ENCODE assay signal across 8 mouse cellular contexts in the genomic region with DNA sequence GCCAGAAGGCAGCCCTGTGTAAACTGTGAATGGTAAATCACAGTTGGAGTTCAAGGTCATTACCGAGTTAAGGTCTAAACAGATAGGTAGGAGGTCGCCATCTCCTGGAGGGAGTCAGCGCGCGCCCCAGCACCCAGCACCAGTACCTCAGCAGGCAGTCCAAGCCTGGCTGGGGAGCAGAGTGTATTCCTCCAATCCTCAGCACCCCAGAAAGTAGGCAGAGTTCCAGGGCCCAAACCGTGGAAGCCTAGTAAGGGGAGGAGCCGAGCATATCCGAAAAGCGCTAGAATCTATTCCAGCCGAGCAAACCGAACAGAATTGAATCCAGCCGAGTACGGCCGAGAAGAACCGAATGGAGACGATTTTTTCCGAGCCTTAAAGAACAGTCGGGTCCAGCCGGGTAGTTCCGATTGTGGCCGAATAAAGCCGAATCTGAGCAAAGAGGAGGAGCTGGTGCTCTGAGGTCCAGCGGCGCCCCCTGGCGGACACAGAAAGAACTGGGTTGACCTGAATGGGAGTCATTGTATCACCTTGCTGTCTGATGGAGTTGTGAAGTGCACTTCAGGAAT. TPM values are rescaled to one million over a fixed set of nuclear protein-coding genes. Genes with fewer than 3 reads are reported as not detected.
A peak's percentile ranks its signal among the peaks of the same experiment; 100 is the strongest.
DNase-seq lines count a peak whose midpoint lies in the region; ATAC-seq and TF ChIP-seq lines count a peak whose summit lies in the region.

No protein-coding gene starts in this region.

- ATAC-seq in G1E (ENCODE audit: extremely low read depth, insufficient number of reproducible peaks, low FRiP score, poor library complexity, severe bottlenecking): peak; percentile 22; the same call in 1 of the 2 replicates
- peak; percentile 89 for ATAC-seq in forebrain, embryonic 16.5 days
- ATAC-seq in lung, embryonic 14.5 days (ENCODE audit: insufficient read depth): peak; percentile 81

- H3K27me3 ChIP-seq in G1E (ENCODE audit: insufficient read depth, low read length): peaks cover 55% of the 10 kb centered on the region
- H3K27me3 ChIP-seq in forebrain, embryonic 16.5 days (replicated peaks; ENCODE audit: control insufficient read depth, insufficient read depth, low read length): no peaks in the 10 kb centered on the region
- no peaks in the 10 kb centered on the region for H3K27me3 ChIP-seq in lung, embryonic 14.5 days (ENCODE audit: insufficient read depth, low read length)
- H3K27me3 ChIP-seq in thymus, adult 2 months (ENCODE audit: control insufficient read depth, insufficient read depth, low read length): no peaks in the 10 kb centered on the region

- peak; percentile 72 for DNase-seq in G1E (ENCODE audit: low spot score)
- peak; percentile 99 to 100 for DNase-seq in cerebellum, adult 18-20 months
- DNase-seq in heart, postnatal 36 days: peak; percentile 98 to 99
- DNase-seq in layer of hippocampus, adult 2 months (ENCODE audit: low spot score in 2 of 2): peak; percentile 99
- DNase-seq in lung, embryonic 14.5 days: peak; percentile 100
- peak; percentile 97 for DNase-seq in thymus, adult 2 months

- no peaks in the 10 kb centered on the region for H3K9me3 ChIP-seq in G1E (replicated peaks)
- H3K9me3 ChIP-seq in forebrain, embryonic 16.5 days (ENCODE audit: control insufficient read depth, low read length): no peaks in the 10 kb centered on the region
- H3K9me3 ChIP-seq in lung, embryonic 14.5 days (ENCODE audit: low read depth, low read length): no peaks in the 10 kb centered on the region

- TF ChIP-seq POLR2A in olfactory bulb, adult 2 months (IDR thresholded peaks at IDR 0.05; ENCODE audit: insufficient read depth, low read depth, low read length): no peak
- TF ChIP-seq POLR2A in thymus, adult 2 months (IDR thresholded peaks at IDR 0.05; ENCODE audit: control insufficient read depth, extremely low read depth, insufficient read depth, low read length, poor library complexity): no peak

- WGBS in forebrain, embryonic 16.5 days: under 1% methylated on average over 25 of the region's 25 CpGs
- WGBS in lung, embryonic 14.5 days: under 1% methylated on average over 25 of the region's 25 CpGs
- WGBS in olfactory bulb, adult 2 months: under 1% methylated on average over 25 of the region's 25 CpGs
- WGBS in thymus, adult 2 months: under 1% methylated on average over 25 of the region's 25 CpGs

- H3K9ac ChIP-seq in forebrain, embryonic 16.5 days (replicated peaks; ENCODE audit: low read depth, low read length): peak overlapping the region; percentile 65
- H3K9ac ChIP-seq in lung, embryonic 14.5 days: peak overlapping the region; percentile 47

- no peak overlapping the region; the same call in 1 of the 2 replicates for H3K4me3 ChIP-seq in G1E (ENCODE audit: low read depth, low read length)
- peak overlapping the region; percentile 37 for H3K4me3 ChIP-seq in forebrain, embryonic 16.5 days (replicated peaks; ENCODE audit: low read length)
- H3K4me3 ChIP-seq in layer of hippocampus, adult 2 months: peak overlapping the region; percentile 52
- peak overlapping the region; percentile 18 for H3K4me3 ChIP-seq in lung, embryonic 14.5 days (ENCODE audit: low read depth, low read length)
- peak overlapping the region; percentile 31 for H3K4me3 ChIP-seq in olfactory bulb, adult 2 months (ENCODE audit: insufficient read depth, low read depth, low read length)
- peak overlapping the region; percentile 50 for H3K4me3 ChIP-seq in thymus, adult 2 months (ENCODE audit: control insufficient read depth, insufficient read depth, low read length)

- intact Hi-C loops in heart, postnatal 36 days (cut with DNase I): loop anchor here (1.0 to 10.0 kb wide), 4 partner anchors 18 to 277 kb away; no protein-coding TSS in a partner anchor

- no peaks in the 10 kb centered on the region for H3K36me3 ChIP-seq in G1E (replicated peaks)
- no peaks in the 10 kb centered on the region for H3K36me3 ChIP-seq in forebrain, embryonic 16.5 days (ENCODE audit: control insufficient read depth, insufficient read depth)
- H3K36me3 ChIP-seq in lung, embryonic 14.5 days (ENCODE audit: insufficient read depth): no peaks in the 10 kb centered on the region
- no peaks in the 10 kb centered on the region for H3K36me3 ChIP-seq in thymus, adult 2 months (ENCODE audit: control insufficient read depth, insufficient read depth, low read length)

- peak overlapping the region; percentile 67 for H3K27ac ChIP-seq in forebrain, embryonic 16.5 days (ENCODE audit: low read length)
- peak overlapping the region; percentile 93 for H3K27ac ChIP-seq in layer of hippocampus, adult 2 months
- peak overlapping the region; percentile 91 for H3K27ac ChIP-seq in lung, embryonic 14.5 days (ENCODE audit: low read depth)
- H3K27ac ChIP-seq in olfactory bulb, adult 2 months (ENCODE audit: insufficient read depth, low read depth, low read length): peak overlapping the region; percentile 92
- H3K27ac ChIP-seq in thymus, adult 2 months (ENCODE audit: control insufficient read depth, insufficient read depth, low read length): no peak overlapping the region

- H3K4me1 ChIP-seq in G1E (ENCODE audit: insufficient read depth, low read depth, low read length): peaks cover 8% of the 10 kb centered on the region
- peaks cover 20% of the 10 kb centered on the region for H3K4me1 ChIP-seq in forebrain, embryonic 16.5 days (replicated peaks; ENCODE audit: control insufficient read depth, insufficient read depth, low read length)
- peaks cover 26% of the 10 kb centered on the region for H3K4me1 ChIP-seq in lung, embryonic 14.5 days (ENCODE audit: insufficient read depth)
- peaks cover 44% of the 10 kb centered on the region for H3K4me1 ChIP-seq in olfactory bulb, adult 2 months (ENCODE audit: control insufficient read depth, insufficient read depth, low read length)
- peaks cover 21% of the 10 kb centered on the region for H3K4me1 ChIP-seq in thymus, adult 2 months (replicated peaks; ENCODE audit: control insufficient read depth, insufficient read depth, low read length)

- peak overlapping the region; percentile 60 for H3K4me2 ChIP-seq in forebrain, embryonic 16.5 days (ENCODE audit: low read length)
- peak overlapping the region; percentile 56 for H3K4me2 ChIP-seq in lung, embryonic 14.5 days

- TF ChIP-seq CTCF in G1E (IDR thresholded peaks at IDR 0.05; ENCODE audit: low read depth, low read length): peak; percentile 78
- peak; percentile 85 for TF ChIP-seq CTCF in layer of hippocampus, adult 2 months (conservative IDR thresholded peaks at IDR 0.05)
- peak; percentile 95 for TF ChIP-seq CTCF in lung, embryonic 14.5 days (IDR thresholded peaks at IDR 0.05; ENCODE audit: low read depth)
- TF ChIP-seq CTCF in olfactory bulb, adult 2 months (IDR thresholded peaks at IDR 0.05; ENCODE audit: insufficient read depth, low read depth, low read length): peak; percentile 81; the same call in 1 of the 2 replicates
- TF ChIP-seq CTCF in thymus, adult 2 months (IDR thresholded peaks at IDR 0.05; ENCODE audit: borderline replicate concordance, control insufficient read depth, extremely low read depth, insufficient read depth, low read length, poor library complexity): peak; percentile 92

RNA-seq across cellular contexts. Expression of a gene that starts 0.8 kb away (rescaled TPM):
- not detected in 2 replicates for total RNA-seq in G1E (2014; fragmentation: Nextera tagmentation)
- total RNA-seq in G1E (2017): 0.11 and 0.41 TPM in 2 replicates
- polyA plus RNA-seq in G1E (2012): not detected in 2 replicates
- 5.6 and 6.4 TPM in 2 replicates for polyA plus RNA-seq in forebrain, embryonic 16.5 days (2015; fragmentation: Nextera tagmentation; extraction: Ambion mirVana)
- 10 to 100 TPM; 26.2 to 41.8 TPM for total RNA-seq in heart, postnatal 36 days (2021)
- 1 to 10 TPM; 4.5 to 5.2 TPM for total RNA-seq in layer of hippocampus, adult 2 months (2021)
- polyA plus RNA-seq in lung, embryonic 14.5 days (2014; fragmentation: Nextera tagmentation; extraction: Ambion mirVana): 39.8 and 40.7 TPM in 2 replicates
- polyA plus RNA-seq in olfactory bulb, adult 2 months (2012; ENCODE audit: insufficient read depth, insufficient read length, low replicate concordance, missing spikeins): not detected in 2 replicates
- 12.5 and 13.5 TPM in 2 replicates for polyA plus RNA-seq in thymus, adult 2 months (2012; rRNA removed)

RNA-seq across cellular contexts. Expression of a gene that starts 12.5 kb away (rescaled TPM):
- total RNA-seq in G1E (2014; fragmentation: Nextera tagmentation) (not detected in 2 replicates), G1E (2017) (0.05 and 0.12 TPM in 2 replicates)
- polyA plus RNA-seq in G1E (2012): not detected in 2 replicates
- polyA plus RNA-seq in forebrain, embryonic 16.5 days (2015; fragmentation: Nextera tagmentation; extraction: Ambion mirVana): 1.1 and 1.8 TPM in 2 replicates
- total RNA-seq in heart, postnatal 36 days (2021): not detected
- total RNA-seq in layer of hippocampus, adult 2 months (2021): 10 to 100 TPM; 25.2 to 25.8 TPM
- 0.08 TPM in 1 of 2 replicates, not detected in the other for polyA plus RNA-seq in lung, embryonic 14.5 days (2014; fragmentation: Nextera tagmentation; extraction: Ambion mirVana)
- polyA plus RNA-seq in olfactory bulb, adult 2 months (2012; ENCODE audit: insufficient read depth, insufficient read length, low replicate concordance, missing spikeins): not detected in 2 replicates
- polyA plus RNA-seq in thymus, adult 2 months (2012; rRNA removed): 1.6 and 2.2 TPM in 2 replicates

RNA-seq across cellular contexts. Expression of a gene that starts 36.9 kb away (rescaled TPM):
- total RNA-seq in G1E (2014; fragmentation: Nextera tagmentation) (not detected in 2 replicates), G1E (2017) (under 0.01 and 0.05 TPM in 2 replicates)
- not detected in 2 replicates for polyA plus RNA-seq in G1E (2012)
- not detected in 2 replicates for polyA plus RNA-seq in forebrain, embryonic 16.5 days (2015; fragmentation: Nextera tagmentation; extraction: Ambion mirVana)
- under 1 TPM; 0.39 to 0.54 TPM for total RNA-seq in heart, postnatal 36 days (2021)
- total RNA-seq in layer of hippocampus, adult 2 months (2021): under 1 TPM in 1 of 2 experiments, not detected in 1; 0.20 TPM
- polyA plus RNA-seq in lung, embryonic 14.5 days (2014; fragmentation: Nextera tagmentation; extraction: Ambion mirVana): 0.12 TPM in 1 of 2 replicates, not detected in the other
- not detected in 2 replicates for polyA plus RNA-seq in olfactory bulb, adult 2 months (2012; ENCODE audit: insufficient read depth, insufficient read length, low replicate concordance, missing spikeins)
- 49.7 and 53.7 TPM in 2 replicates for polyA plus RNA-seq in thymus, adult 2 months (2012; rRNA removed)

RNA-seq across cellular contexts. Expression of a gene that starts 40.6 kb away (rescaled TPM):
- total RNA-seq in G1E (2014; fragmentation: Nextera tagmentation) (647 and 735 TPM in 2 replicates), G1E (2017) (713 and 736 TPM in 2 replicates)
- 981 and 1,035 TPM in 2 replicates for polyA plus RNA-seq in G1E (2012)
- polyA plus RNA-seq in forebrain, embryonic 16.5 days (2015; fragmentation: Nextera tagmentation; extraction: Ambion mirVana): 3.6 and 5.1 TPM in 2 replicates
- total RNA-seq in heart, postnatal 36 days (2021): 1 to 10 TPM; 2.7 to 7.4 TPM
- 1 to 10 TPM; 2.2 to 3.7 TPM for total RNA-seq in layer of hippocampus, adult 2 months (2021)
- polyA plus RNA-seq in lung, embryonic 14.5 days (2014; fragmentation: Nextera tagmentation; extraction: Ambion mirVana): 12.2 and 16.2 TPM in 2 replicates
- 2,065 TPM in 1 of 2 replicates, not detected in the other for polyA plus RNA-seq in olfactory bulb, adult 2 months (2012; ENCODE audit: insufficient read depth, insufficient read length, low replicate concordance, missing spikeins)
- 1,833 and 1,914 TPM in 2 replicates for polyA plus RNA-seq in thymus, adult 2 months (2012; rRNA removed)

Comparison
In these comparisons a context has a peak if more than half of its experiments do, and no peak if none do; other contexts are left out.
1. ATAC-seq: peak in every context shown above with its lines; median percentile 89 in forebrain, embryonic 16.5 days; 81 in lung, embryonic 14.5 days; 22 in G1E.
2. RNA of a gene that starts 36.9 kb away (polyA plus RNA-seq): 49.7 to 53.7 TPM in thymus, adult 2 months; 0.12 TPM in lung, embryonic 14.5 days, not detected in forebrain, embryonic 16.5 days, not detected in G1E and not detected in olfactory bulb, adult 2 months; every median in the first group is over 10 times any median in the second.
3. Peak in every context shown above with its lines, with median percentiles within 50 percentile points of each other: DNase-seq and CTCF ChIP-seq.